Mouse (Mus musculus): ENCODE measurements around the gene Syna. TPM values are rescaled to one million over a fixed set of nuclear protein-coding genes. Genes with fewer than 3 reads are reported as not detected.

Syna gene
- polyA plus RNA-seq, 1 experiment from 2014 or later = not detected

Small RNA genes within 50 kb of the gene (microRNA-seq; reads per million reads assigned to microRNA genes)
- not detected for gene Mir7228 (ENCODE audit: borderline number of aligned reads)

Other genes starting within 250 kb of the Syna start
- gene Gtf2i, start 245.4 kb downstream of the Syna start, polyA plus RNA-seq (2014; fragmentation: Nextera tagmentation; extraction: Ambion mirVana) = 186 and 193 TPM in 2 replicates
- 99.8 and 104 TPM in 2 replicates for gene Gtf2ird1, start 103.5 kb downstream of the Syna start, polyA plus RNA-seq (2014; fragmentation: Nextera tagmentation; extraction: Ambion mirVana)
- gene Clip2, start 7.7 kb downstream of the Syna start, polyA plus RNA-seq (2014; fragmentation: Nextera tagmentation; extraction: Ambion mirVana) = 4.6 and 5.5 TPM in 2 replicates
- 344 and 365 TPM in 2 replicates for gene Rfc2, start 21.2 kb upstream of the Syna start, polyA plus RNA-seq (2014; fragmentation: Nextera tagmentation; extraction: Ambion mirVana)
- 0.56 and 0.77 TPM in 2 replicates for gene Lat2, start 54.9 kb upstream of the Syna start, polyA plus RNA-seq (2014; fragmentation: Nextera tagmentation; extraction: Ambion mirVana)
- gene Eif4h, start 79.3 kb upstream of the Syna start, polyA plus RNA-seq (2014; fragmentation: Nextera tagmentation; extraction: Ambion mirVana) = 479 and 512 TPM in 2 replicates
- 4.6 and 6.5 TPM in 2 replicates for gene Limk1, start 128.4 kb upstream of the Syna start, polyA plus RNA-seq (2014; fragmentation: Nextera tagmentation; extraction: Ambion mirVana)
- 4.4 and 4.6 TPM in 2 replicates for gene Eln, start 187.2 kb upstream of the Syna start, polyA plus RNA-seq (2014; fragmentation: Nextera tagmentation; extraction: Ambion mirVana)

All from embryonic facial prominence, embryonic 11.5 days (tissue).